Mouse (Mus musculus) liver, postnatal 0 days (tissue): Measurements from ENCODE around the gene Ubash3b.
A peak's percentile ranks its signal among the peaks of the same experiment; 100 is the strongest.

Experiments
- CTCF ChIP-seq: sonication (generic); IDR thresholded peaks from 2 replicates; pipeline ENCODE4 v1.5.1; 2016; ENCODE audit warnings: antibody characterized with exemption, low read depth
- EP300 ChIP-seq: IDR thresholded peaks from 2 replicates; pipeline ENCODE4 v1.6.1; 2016; ENCODE audit warnings: antibody characterized with exemption, low read depth, mild to moderate bottlenecking

DNA sequence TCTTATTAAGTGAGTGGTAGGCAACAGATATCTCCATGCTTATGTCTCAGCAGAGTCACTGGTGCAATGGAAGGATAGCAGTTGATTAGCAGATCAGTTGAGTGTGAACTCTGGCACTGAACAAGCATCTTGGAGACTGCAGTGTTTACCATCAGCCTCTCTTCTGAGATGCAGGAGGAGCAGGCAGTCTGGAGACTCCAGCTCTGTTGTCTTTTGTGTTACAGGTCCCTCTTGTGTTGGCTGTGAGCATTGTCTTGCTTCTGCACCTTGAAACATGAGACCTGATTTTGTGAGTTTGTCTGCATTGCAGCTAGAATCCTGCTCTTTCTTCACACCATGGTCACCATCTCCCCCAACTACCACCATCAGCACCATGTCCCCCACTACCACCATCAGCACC, 21.1 kb upstream of the Ubash3b start:
- TF ChIP-seq CTCF (peak; percentile 82), EP300 (no peak)
